Mouse (Mus musculus) midbrain, postnatal 0 days (tissue): ENCODE results near the gene Cse1l. TPM values are rescaled to one million over a fixed set of nuclear protein-coding genes. Genes with fewer than 3 reads are reported as not detected.

Experiments
- ATAC-seq: fragments of 200-750 bp; cut with Nextera tagmentation; 2 replicates; pipeline ENCODE4 v1.8.0; 2017; ENCODE audit warnings: moderate number of reproducible peaks, mild to moderate bottlenecking, moderate TSS enrichment, moderate library complexity; ENCODE audit not compliant: low FRiP score
- DNase-seq: peaks from one replicate; pipeline ENCODE4 v3.0.0-alpha.2; 2015; ENCODE audit warnings: low spot score
- H3K27ac ChIP-seq: fragments of 300-500 bp; sonication (generic); 2 replicates; pipeline ENCODE4 v1.5.1; 2014; ENCODE audit warnings: low read depth, mild to moderate bottlenecking, low read length, mixed read lengths
- H3K27me3 ChIP-seq: fragments of 300-500 bp; sonication (generic); 2 replicates; pipeline ENCODE4 v1.6.1; 2014; ENCODE audit warnings: low read length, control low read depth, mixed read lengths; ENCODE audit not compliant: insufficient read depth
- H3K36me3 ChIP-seq: fragments of 300-500 bp; sonication (generic); 2 replicates; pipeline ENCODE4 v1.6.1; 2014; ENCODE audit warnings: low read length, control low read depth, mixed read lengths; ENCODE audit not compliant: insufficient read depth
- H3K4me1 ChIP-seq: fragments of 300-500 bp; sonication (generic); 2 replicates; pipeline ENCODE4 v1.6.1; 2014; ENCODE audit warnings: mild to moderate bottlenecking, control low read depth, antibody characterized with exemption, low read length, mixed read lengths; ENCODE audit not compliant: insufficient read depth
- H3K4me2 ChIP-seq: fragments of 300-500 bp; sonication (generic); 2 replicates; pipeline ENCODE4 v1.6.1; 2014; ENCODE audit warnings: low read depth, mild to moderate bottlenecking, low read length, mixed read lengths; ENCODE audit not compliant: poor library complexity, severe bottlenecking
- H3K4me3 ChIP-seq: fragments of 300-500 bp; sonication (generic); 2 replicates; pipeline ENCODE4 v1.5.1; 2014; ENCODE audit warnings: low read depth, mild to moderate bottlenecking, low read length, moderate library complexity
- H3K9ac ChIP-seq: fragments of 300-500 bp; sonication (generic); replicated peaks from 2 replicates; pipeline ENCODE4 v1.6.1; 2014; ENCODE audit warnings: mild to moderate bottlenecking, low read length, moderate library complexity, mixed read lengths; ENCODE audit not compliant: poor library complexity, severe bottlenecking
- H3K9me3 ChIP-seq: fragments of 300-500 bp; sonication (generic); 2 replicates; pipeline ENCODE4 v1.6.1; 2016; ENCODE audit warnings: low read length, control low read depth
- CTCF ChIP-seq: IDR thresholded peaks from 2 replicates; pipeline ENCODE4 v1.5.1; 2016; ENCODE audit warnings: antibody characterized with exemption, mild to moderate bottlenecking
- WGBS: fragments of 180-500 bp; shearing (Covaris S2); extraction: QIAGEN DNeasy Blood & Tissue Kit; methylation state at CpG from one replicate; pipeline ENCODE4 v1.1.7; 2014; 5-methylcytosine and 5-hydroxymethylcytosine counted together
- polyA plus RNA-seq: library from polyadenylated mRNA; unstranded; fragments of >200 nt; fragmentation: Nextera tagmentation; extraction: Ambion mirVana; gene quantifications from 2 replicates; pipeline ENCODE4 v1.2.1, GENCODE M21; 2015
- total RNA-seq: library from RNA; depleted of rRNA; stranded (reverse); fragments of >200 nt; gene quantifications from 2 replicates; pipeline ENCODE4 v1.2.3, GENCODE M21; 2014

The Cse1l gene
- total and polyA plus RNA-seq, 2 experiments from 2014 or later: 69.7 to 88.7 TPM

- WGBS: 94% methylated on average over 20 of the region's 20 CpGs
- H3K4me2 ChIP-seq: no peak overlapping the region
- H3K9ac ChIP-seq: no peak overlapping the region
- no peak overlapping the region for H3K27ac ChIP-seq
- no peaks in the 10 kb centered on the region for H3K27me3 ChIP-seq
- ATAC-seq: no peak
- H3K4me1 ChIP-seq: no peaks in the 10 kb centered on the region
- peaks cover 80% of the 10 kb centered on the region for H3K36me3 ChIP-seq
- no peak for TF ChIP-seq CTCF
- no peak overlapping the region for H3K4me3 ChIP-seq
- DNase-seq: no peak
- no peaks in the 10 kb centered on the region for H3K9me3 ChIP-seq
These were observed 35.5 kb upstream of the Cse1l start for GRCm38 (mm10) chr2:166870271-166870865.

GRCm38 (mm10) chr2:166870899-166871298, 34.9 kb upstream of the Cse1l start:
- TF ChIP-seq CTCF: no peak
- Histone ChIP-seq H3K4me3 (no peak overlapping the region), H3K9ac (no peak overlapping the region), H3K36me3 (peaks cover 75% of the 10 kb centered on the region), H3K4me1 (no peaks in the 10 kb centered on the region), H3K4me2 (no peak overlapping the region), H3K27ac (no peak overlapping the region), H3K27me3 (no peaks in the 10 kb centered on the region), H3K9me3 (no peaks in the 10 kb centered on the region)
- DNase-seq (no peak), ATAC-seq (no peak)
- 90% methylated on average over 10 of the region's 10 CpGs for WGBS

GRCm38 (mm10) chr2:166874675-166875280, 31.1 kb upstream of the Cse1l start:
- H3K9ac ChIP-seq: no peak overlapping the region
- DNase-seq (peak; percentile 18), ATAC-seq (no peak)
- no peaks in the 10 kb centered on the region for H3K4me1 ChIP-seq
- no peaks in the 10 kb centered on the region for H3K9me3 ChIP-seq
- H3K36me3 ChIP-seq: peaks cover 56% of the 10 kb centered on the region
- no peak overlapping the region for H3K27ac ChIP-seq
- no peak overlapping the region for H3K4me3 ChIP-seq
- 83% methylated on average over 10 of the region's 10 CpGs for WGBS
- no peaks in the 10 kb centered on the region for H3K27me3 ChIP-seq
- TF ChIP-seq CTCF: no peak
- H3K4me2 ChIP-seq: no peak overlapping the region

- Histone ChIP-seq H3K27ac (no peak overlapping the region), H3K4me1 (no peaks in the 10 kb centered on the region), H3K36me3 (peaks cover 49% of the 10 kb centered on the region), H3K4me3 (no peak overlapping the region), H3K9me3 (no peaks in the 10 kb centered on the region), H3K27me3 (no peaks in the 10 kb centered on the region), H3K4me2 (no peak overlapping the region), H3K9ac (no peak overlapping the region)
- TF ChIP-seq CTCF: no peak
- DNase-seq (peak; percentile 21), ATAC-seq (no peak)
- WGBS: 88% methylated on average over 6 of the region's 6 CpGs
These were observed 30.3 kb upstream of the Cse1l start for GRCm38 (mm10) chr2:166875561-166875960.

GRCm38 (mm10) chr2:166876331-166876730, 29.5 kb upstream of the Cse1l start:
- WGBS: 90% methylated on average over 10 of the region's 10 CpGs
- Histone ChIP-seq H3K4me3 (no peak overlapping the region), H3K27ac (no peak overlapping the region), H3K27me3 (no peaks in the 10 kb centered on the region), H3K4me1 (no peaks in the 10 kb centered on the region), H3K36me3 (peaks cover 46% of the 10 kb centered on the region), H3K9me3 (no peaks in the 10 kb centered on the region), H3K9ac (no peak overlapping the region), H3K4me2 (no peak overlapping the region)
- no peak for ATAC-seq
- no peak for DNase-seq
- TF ChIP-seq CTCF: no peak

GRCm38 (mm10) chr2:166885066-166885465, 20.8 kb upstream of the Cse1l start:
- no peak for ATAC-seq
- H3K9me3 ChIP-seq: no peaks in the 10 kb centered on the region
- no peaks in the 10 kb centered on the region for H3K4me1 ChIP-seq
- H3K27ac ChIP-seq: no peak overlapping the region
- H3K36me3 ChIP-seq: peaks cover 27% of the 10 kb centered on the region
- no peaks in the 10 kb centered on the region for H3K27me3 ChIP-seq
- TF ChIP-seq CTCF: no peak
- H3K4me2 ChIP-seq: no peak overlapping the region
- DNase-seq: no peak
- 82% methylated on average over 7 of the region's 7 CpGs for WGBS
- H3K4me3 ChIP-seq: no peak overlapping the region
- no peak overlapping the region; the same call in 1 of the 2 replicates for H3K9ac ChIP-seq
